In genomic region chr7:112377314-112377713, GRCm38 (mm10) we compare ENCODE assay signal across 9 mouse cellular contexts. TPM values are rescaled to one million over a fixed set of nuclear protein-coding genes. Genes with fewer than 3 reads are reported as not detected.
A peak's percentile ranks its signal among the peaks of the same experiment; 100 is the strongest.
DNase-seq lines count a peak whose midpoint lies in the region; ATAC-seq and TF ChIP-seq lines count a peak whose summit lies in the region.
"Had no signal": no experiment of that assay in that cellular context is flagged by ENCODE, and none has a peak within 500 bp of the region (broad histone marks: within the 10 kb centered on the region; RNA-seq: fewer than 3 reads in every experiment).

No protein-coding gene starts in this region.

- H3K4me1 ChIP-seq in embryonic facial prominence, embryonic 15.5 days, result 0 out of 2 replicates have a peak, but pooled peaks cover 2% of the 10 kb centered on the region
- peaks cover 17% of the 10 kb centered on the region; the same call in 1 of the 2 replicates for H3K4me1 ChIP-seq in heart, postnatal 0 days (ENCODE audit: control insufficient read depth, insufficient read depth)

- TF ChIP-seq EP300 in heart, postnatal 0 days (IDR thresholded peaks at IDR 0.05; ENCODE audit: low read depth), result no peak

- WGBS in embryonic facial prominence, embryonic 15.5 days, result 44% methylated on average over 8 of the region's 8 CpGs
- WGBS in heart, postnatal 0 days, result 43% methylated on average over 8 of the region's 8 CpGs

- H3K4me3 ChIP-seq in embryonic facial prominence, embryonic 15.5 days (replicated peaks), result no peak overlapping the region
- H3K4me3 ChIP-seq in heart, postnatal 0 days (ENCODE audit: low read depth, low read length), result no peak overlapping the region
- H3K4me3 ChIP-seq: liver, embryonic 13.5 days had no signal

- H3K9me3 ChIP-seq in embryonic facial prominence, embryonic 15.5 days (replicated peaks), result no peaks in the 10 kb centered on the region
- no peaks in the 10 kb centered on the region for H3K9me3 ChIP-seq in heart, postnatal 0 days (replicated peaks; ENCODE audit: control insufficient read depth, low read length)
- H3K9me3 ChIP-seq: liver, embryonic 13.5 days had no signal

- H3K27me3 ChIP-seq in embryonic facial prominence, embryonic 15.5 days, result no peaks in the 10 kb centered on the region
- no peaks in the 10 kb centered on the region for H3K27me3 ChIP-seq in heart, postnatal 0 days (ENCODE audit: control insufficient read depth, insufficient read depth, low read length)
- H3K27me3 ChIP-seq: liver, embryonic 13.5 days had no signal

- DNase-seq in MN1 (ENCODE audit: low spot score), result peak; percentile 87
- peak; percentile 89 for DNase-seq in brain, adult 2 months (ENCODE audit: low read depth, low spot score)
- DNase-seq in heart, postnatal 0 days (ENCODE audit: low spot score), result peak; percentile 91
- DNase-seq in kidney, postnatal 36 days, result peak; percentile 78 to 93
- peak; percentile 87 for DNase-seq in lung, postnatal 10 days
- peak; percentile 88 for DNase-seq in right cerebral cortex, postnatal 14 days
- DNase-seq: liver, embryonic 13.5 days had no signal

- H3K27ac ChIP-seq in embryonic facial prominence, embryonic 15.5 days (replicated peaks), result no peak overlapping the region
- peak overlapping the region; percentile 79; the same call in 1 of the 2 replicates for H3K27ac ChIP-seq in heart, postnatal 0 days (ENCODE audit: low read depth)

- H3K36me3 ChIP-seq in embryonic facial prominence, embryonic 15.5 days, result no peaks in the 10 kb centered on the region
- no peaks in the 10 kb centered on the region; the same call in 1 of the 2 replicates for H3K36me3 ChIP-seq in heart, postnatal 0 days (replicated peaks; ENCODE audit: control insufficient read depth, insufficient read depth, low read length)
- H3K36me3 ChIP-seq: liver, embryonic 13.5 days had no signal

- peak; percentile 90 for TF ChIP-seq CTCF in heart, postnatal 0 days (IDR thresholded peaks at IDR 0.05; ENCODE audit: low read depth)

- ATAC-seq in embryonic facial prominence, embryonic 15.5 days (ENCODE audit: insufficient number of reproducible peaks, low FRiP score, low TSS enrichment, low read depth), result 0 out of 2 replicates have a peak, but pooled peaks have one; percentile 61
- ATAC-seq in heart, postnatal 0 days (ENCODE audit: insufficient read depth, low read depth), result peak; percentile 71
- no peak for ATAC-seq in inflammation-experienced regulatory T-cells, adult 6 months

- no peak overlapping the region for H3K9ac ChIP-seq in embryonic facial prominence, embryonic 15.5 days
- H3K9ac ChIP-seq in heart, postnatal 0 days (replicated peaks; ENCODE audit: low read depth, low read length), result no peak overlapping the region
- H3K9ac ChIP-seq: liver, embryonic 13.5 days had no signal

- H3K4me2 ChIP-seq in embryonic facial prominence, embryonic 15.5 days (replicated peaks), result no peak overlapping the region
- no peak overlapping the region for H3K4me2 ChIP-seq in heart, postnatal 0 days (ENCODE audit: low read depth, low read length)
- H3K4me2 ChIP-seq: liver, embryonic 13.5 days had no signal

RNA-seq across cellular contexts. Expression of gene Parva, which starts 50.0 kb away (rescaled TPM):
- polyA plus RNA-seq in embryonic facial prominence, embryonic 15.5 days (2015; fragmentation: Nextera tagmentation; extraction: Ambion mirVana), result 96.0 and 105 TPM in 2 replicates
- 46.7 and 53.0 TPM in 2 replicates for total RNA-seq in heart, postnatal 0 days (2014; rRNA removed; ENCODE audit: low replicate concordance)
- polyA plus RNA-seq in heart, postnatal 0 days (2015; fragmentation: Nextera tagmentation; extraction: Ambion mirVana), result 39.7 and 41.6 TPM in 2 replicates
- not detected for polyA plus RNA-seq in inflammation-experienced regulatory T-cells, adult 6 months (2017; shearing (Covaris generic))

Comparison
In these comparisons a context has a peak if more than half of its experiments do, and no peak if none do; other contexts are left out.
1. RNA of gene Parva, which starts 50.0 kb away (polyA plus RNA-seq): 96.0 to 105 TPM in embryonic facial prominence, embryonic 15.5 days and 39.7 to 41.6 TPM in heart, postnatal 0 days; not detected in inflammation-experienced regulatory T-cells, adult 6 months; every median in the first group is over 10 times any median in the second.
2. Peak in every context shown above with its lines, with median percentiles within 50 percentile points of each other: DNase-seq.